In the genomic region with DNA sequence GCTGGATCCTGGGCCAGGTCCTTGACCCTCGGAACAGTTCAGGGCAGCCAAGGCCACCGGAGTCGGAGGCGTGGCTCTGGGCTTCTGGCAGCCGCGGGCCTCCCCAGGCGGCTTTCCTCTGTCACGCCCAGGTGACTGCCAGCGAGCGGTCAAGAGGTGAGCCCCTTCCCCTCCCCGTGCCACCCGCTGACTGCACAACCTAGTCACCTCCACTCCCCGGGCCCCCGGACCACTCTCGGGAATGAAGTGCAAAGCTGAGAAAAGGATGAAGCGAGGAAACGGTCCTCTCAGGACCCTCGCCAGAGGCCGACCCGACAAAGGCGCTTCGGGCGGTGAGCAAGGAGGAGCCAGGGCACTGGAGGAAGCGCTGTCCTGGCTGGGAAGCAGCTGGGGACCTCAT, we compare ENCODE assay signal across 7 mouse cellular contexts. TPM values are rescaled to one million over a fixed set of nuclear protein-coding genes. Genes with fewer than 3 reads are reported as not detected.
DNase-seq lines count a peak whose midpoint lies in the region; ATAC-seq and TF ChIP-seq lines count a peak whose summit lies in the region.
"Not testable (repeated sequence)": the region's sequence is repeated elsewhere in the genome, so short reads cannot be mapped to it uniquely, and the experiment has no call there.

No protein-coding gene starts in this region.

- not testable (repeated sequence) for TF ChIP-seq POLR2A in cerebellum, adult 2 months (IDR thresholded peaks at IDR 0.05; ENCODE audit: borderline replicate concordance, insufficient read depth, low read length)

- H3K27me3 ChIP-seq in cerebellum, adult 2 months (ENCODE audit: control insufficient read depth, insufficient read depth, low read length); forebrain, embryonic 11.5 days (ENCODE audit: control insufficient read depth, insufficient read depth, low read length); heart, embryonic 12.5 days (replicated peaks); intestine, embryonic 15.5 days (replicated peaks); lung, postnatal 0 days (replicated peaks; ENCODE audit: insufficient read depth, low read length): not testable (repeated sequence)

- H3K9ac ChIP-seq in forebrain, embryonic 11.5 days (ENCODE audit: low read length): peak overlapping the region; percentile 21
- H3K9ac ChIP-seq in heart, embryonic 12.5 days: peak overlapping the region; percentile 69
- not testable (repeated sequence) for H3K9ac ChIP-seq in intestine, embryonic 15.5 days; lung, postnatal 0 days (replicated peaks; ENCODE audit: low read depth)

- H3K4me2 ChIP-seq in forebrain, embryonic 11.5 days (ENCODE audit: low read depth, low read length, severe bottlenecking): peak overlapping the region; percentile 57
- H3K4me2 ChIP-seq in heart, embryonic 12.5 days: peak overlapping the region; percentile 93
- peak overlapping the region; percentile 84 for H3K4me2 ChIP-seq in intestine, embryonic 15.5 days (replicated peaks)
- H3K4me2 ChIP-seq in lung, postnatal 0 days (replicated peaks; ENCODE audit: low read depth, low read length): peak overlapping the region; percentile 55

- H3K4me3 ChIP-seq in cerebellum, adult 2 months (replicated peaks; ENCODE audit: insufficient read depth, low read depth, low read length): peak overlapping the region; percentile 37
- peak overlapping the region; percentile 31 for H3K4me3 ChIP-seq in forebrain, embryonic 11.5 days (ENCODE audit: low read depth, low read length)
- peak overlapping the region; percentile 58 for H3K4me3 ChIP-seq in heart, embryonic 12.5 days
- peak overlapping the region; percentile 43 for H3K4me3 ChIP-seq in intestine, embryonic 15.5 days (replicated peaks)
- H3K4me3 ChIP-seq in lung, postnatal 0 days (ENCODE audit: low read depth, low read length): peak overlapping the region; percentile 29

- H3K9me3 ChIP-seq in forebrain, embryonic 11.5 days (ENCODE audit: control insufficient read depth, low read length); heart, embryonic 12.5 days (replicated peaks); intestine, embryonic 15.5 days; lung, postnatal 0 days (ENCODE audit: low read length): not testable (repeated sequence)

- intact Hi-C loops in left cerebral cortex, postnatal 4 days (cut with DNase I): not testable (repeated sequence)

- not testable (repeated sequence) for TF ChIP-seq CTCF in cerebellum, adult 2 months (IDR thresholded peaks at IDR 0.05; ENCODE audit: borderline replicate concordance, insufficient read depth, low read depth, low read length); lung, postnatal 0 days (IDR thresholded peaks at IDR 0.05)

- not testable (repeated sequence) for H3K36me3 ChIP-seq in forebrain, embryonic 11.5 days (ENCODE audit: control insufficient read depth, insufficient read depth, low read length); heart, embryonic 12.5 days; intestine, embryonic 15.5 days; lung, postnatal 0 days (ENCODE audit: insufficient read depth, low read length)

- not testable (repeated sequence) for ATAC-seq in forebrain, embryonic 11.5 days (replicated peaks; ENCODE audit: low FRiP score); heart, embryonic 12.5 days (ENCODE audit: insufficient number of reproducible peaks, low FRiP score); intestine, embryonic 15.5 days; lung, postnatal 0 days

- DNase-seq in cerebellum, adult 2 months: peak; percentile 9 to 36
- peak; percentile 62 for DNase-seq in forebrain, embryonic 11.5 days (ENCODE audit: low spot score)
- peak; percentile 7 for DNase-seq in left cerebral cortex, postnatal 4 days
- DNase-seq in lung, postnatal 0 days (ENCODE audit: low spot score): peak; percentile 6
- peak; percentile 17 to 23 for DNase-seq in right cerebral cortex, postnatal 10 days (ENCODE audit: low spot score in 2 of 2)

- not testable (repeated sequence) for H3K4me1 ChIP-seq in cerebellum, adult 2 months (ENCODE audit: control insufficient read depth, insufficient read depth, low read length); forebrain, embryonic 11.5 days (replicated peaks; ENCODE audit: control insufficient read depth, insufficient read depth, low read length); heart, embryonic 12.5 days (replicated peaks); intestine, embryonic 15.5 days (replicated peaks); lung, postnatal 0 days (ENCODE audit: insufficient read depth, low read depth, low read length)

- WGBS in cerebellum, adult 2 months: 1% methylated on average over 23 of the region's 24 CpGs
- 2% methylated on average over 20 of the region's 24 CpGs for WGBS in forebrain, embryonic 11.5 days
- 2% methylated on average over 21 of the region's 24 CpGs for WGBS in heart, embryonic 12.5 days
- WGBS in intestine, embryonic 15.5 days: under 1% methylated on average over 23 of the region's 24 CpGs
- 11% methylated on average over 12 of the region's 24 CpGs for WGBS in lung, postnatal 0 days

- TF ChIP-seq EP300 in lung, postnatal 0 days (IDR thresholded peaks at IDR 0.05): not testable (repeated sequence)

- H3K27ac ChIP-seq in cerebellum, adult 2 months (ENCODE audit: insufficient read depth, low read length); forebrain, embryonic 11.5 days (ENCODE audit: low read depth, low read length); heart, embryonic 12.5 days (ENCODE audit: poor library complexity, severe bottlenecking); intestine, embryonic 15.5 days; lung, postnatal 0 days (ENCODE audit: low read length): not testable (repeated sequence)

RNA-seq across cellular contexts. Expression of a gene that starts 0.4 kb away (rescaled TPM):
- polyA plus RNA-seq in cerebellum, adult 2 months (2012; rRNA removed): 2.2 and 2.9 TPM in 2 replicates
- polyA plus RNA-seq in forebrain, embryonic 11.5 days (2014; fragmentation: Nextera tagmentation; extraction: Ambion mirVana): 0.19 and 0.29 TPM in 2 replicates
- 0.77 and 0.95 TPM in 2 replicates for polyA plus RNA-seq in heart, embryonic 12.5 days (2016; fragmentation: Nextera tagmentation; extraction: Ambion mirVana)
- 0.44 and 0.56 TPM in 2 replicates for polyA plus RNA-seq in intestine, embryonic 15.5 days (2015; fragmentation: Nextera tagmentation; extraction: Ambion mirVana)
- 1 to 10 TPM; 1.9 to 2.0 TPM for total RNA-seq in left cerebral cortex, postnatal 4 days (2021)
- 0.36 and 0.46 TPM in 2 replicates for polyA plus RNA-seq in lung, postnatal 0 days (2015; fragmentation: Nextera tagmentation; extraction: Ambion mirVana)

RNA-seq across cellular contexts. Expression of a gene that starts 17.8 kb away (rescaled TPM):
- polyA plus RNA-seq in cerebellum, adult 2 months (2012; rRNA removed): not detected in 2 replicates
- not detected in 2 replicates for polyA plus RNA-seq in forebrain, embryonic 11.5 days (2014; fragmentation: Nextera tagmentation; extraction: Ambion mirVana)
- not detected in 2 replicates for polyA plus RNA-seq in heart, embryonic 12.5 days (2016; fragmentation: Nextera tagmentation; extraction: Ambion mirVana)
- not detected in 2 replicates for polyA plus RNA-seq in intestine, embryonic 15.5 days (2015; fragmentation: Nextera tagmentation; extraction: Ambion mirVana)
- total RNA-seq in left cerebral cortex, postnatal 4 days (2021): under 1 TPM; 0.66 to 0.80 TPM
- polyA plus RNA-seq in lung, postnatal 0 days (2015; fragmentation: Nextera tagmentation; extraction: Ambion mirVana): not detected in 2 replicates

Comparison
In these comparisons a context has a peak if more than half of its experiments do, and no peak if none do; other contexts are left out.
1. DNase-seq: peak in every context shown above with its lines; median percentile 62 in forebrain, embryonic 11.5 days; 22 in cerebellum, adult 2 months; 20 in right cerebral cortex, postnatal 10 days; 7 in left cerebral cortex, postnatal 4 days; 6 in lung, postnatal 0 days.